Comparison of ENCODE assay signal across 11 mouse cellular contexts in genomic region chr11:116285770-116286191, GRCm38 (mm10). TPM values are rescaled to one million over a fixed set of nuclear protein-coding genes. Genes with fewer than 3 reads are reported as not detected.
DNase-seq lines count a peak whose midpoint lies in the region; ATAC-seq lines count a peak whose summit lies in the region.
"Had no signal": no experiment of that assay in that cellular context is flagged by ENCODE, and none has a peak within 500 bp of the region (broad histone marks: within the 10 kb centered on the region; RNA-seq: fewer than 3 reads in every experiment).

No protein-coding gene starts in this region.

- H3K36me3 ChIP-seq in midbrain, embryonic 14.5 days (ENCODE audit: control insufficient read depth, insufficient read depth, low read length) = peaks cover 36% of the 10 kb centered on the region
- H3K36me3 ChIP-seq in midbrain, embryonic 16.5 days (ENCODE audit: control insufficient read depth, insufficient read depth, low read length) = peaks cover 21% of the 10 kb centered on the region
- peaks cover 36% of the 10 kb centered on the region for H3K36me3 ChIP-seq in limb, embryonic 15.5 days
- peaks cover 5% of the 10 kb centered on the region; the same call in 1 of the 2 replicates for H3K36me3 ChIP-seq in stomach, embryonic 16.5 days (ENCODE audit: control insufficient read depth, insufficient read depth, low read length)

- ATAC-seq in midbrain, embryonic 14.5 days (ENCODE audit: low FRiP score, low TSS enrichment) = no peak
- no peak for ATAC-seq in midbrain, embryonic 16.5 days
- ATAC-seq in limb, embryonic 15.5 days (ENCODE audit: insufficient number of reproducible peaks, low FRiP score, low TSS enrichment, low read depth) = peak; percentile 62
- ATAC-seq in stomach, embryonic 16.5 days (ENCODE audit: insufficient read depth, low FRiP score) = peak; percentile 74
- ATAC-seq: forebrain, embryonic 16.5 days; liver, embryonic 12.5 days had no signal

- H3K4me3 ChIP-seq in midbrain, embryonic 14.5 days (replicated peaks; ENCODE audit: low read depth, low read length) = no peak overlapping the region
- no peak overlapping the region for H3K4me3 ChIP-seq in midbrain, embryonic 16.5 days (ENCODE audit: low read depth, low read length)
- no peak overlapping the region for H3K4me3 ChIP-seq in limb, embryonic 15.5 days
- no peak overlapping the region for H3K4me3 ChIP-seq in stomach, embryonic 16.5 days (replicated peaks; ENCODE audit: low read length)
- H3K4me3 ChIP-seq: liver, embryonic 12.5 days had no signal

- H3K27ac ChIP-seq in midbrain, embryonic 14.5 days (replicated peaks; ENCODE audit: low read depth, low read length) = 0 out of 2 replicates have a peak overlapping the region, but pooled peaks have one; percentile 8
- H3K27ac ChIP-seq in midbrain, embryonic 16.5 days (ENCODE audit: low read length) = no peak overlapping the region
- no peak overlapping the region for H3K27ac ChIP-seq in limb, embryonic 15.5 days
- peak overlapping the region; percentile 68 for H3K27ac ChIP-seq in stomach, embryonic 16.5 days (ENCODE audit: low read length)
- H3K27ac ChIP-seq: liver, embryonic 12.5 days had no signal

- H3K4me1 ChIP-seq in midbrain, embryonic 14.5 days (ENCODE audit: control insufficient read depth, insufficient read depth, low read length) = 0 out of 2 replicates have a peak, but pooled peaks cover 4% of the 10 kb centered on the region
- H3K4me1 ChIP-seq in midbrain, embryonic 16.5 days (ENCODE audit: control insufficient read depth, insufficient read depth, low read length) = peaks cover 16% of the 10 kb centered on the region
- H3K4me1 ChIP-seq in limb, embryonic 15.5 days = peaks cover 33% of the 10 kb centered on the region
- H3K4me1 ChIP-seq in stomach, embryonic 16.5 days (ENCODE audit: control insufficient read depth, insufficient read depth, low read length) = peaks cover 22% of the 10 kb centered on the region

- 68% methylated on average over 7 of the region's 7 CpGs for WGBS in midbrain, embryonic 14.5 days
- WGBS in midbrain, embryonic 16.5 days = 67% methylated on average over 7 of the region's 7 CpGs
- 71% methylated on average over 7 of the region's 7 CpGs for WGBS in limb, embryonic 15.5 days
- WGBS in stomach, embryonic 16.5 days = 41% methylated on average over 7 of the region's 7 CpGs

- no peak overlapping the region for H3K9ac ChIP-seq in midbrain, embryonic 14.5 days (replicated peaks; ENCODE audit: low read length)
- no peak overlapping the region for H3K9ac ChIP-seq in midbrain, embryonic 16.5 days (ENCODE audit: low read depth, low read length)
- no peak overlapping the region for H3K9ac ChIP-seq in limb, embryonic 15.5 days
- no peak overlapping the region for H3K9ac ChIP-seq in stomach, embryonic 16.5 days (ENCODE audit: low read length)
- H3K9ac ChIP-seq: liver, embryonic 12.5 days had no signal

- H3K4me2 ChIP-seq in midbrain, embryonic 14.5 days (ENCODE audit: low read length) = no peak overlapping the region
- no peak overlapping the region for H3K4me2 ChIP-seq in midbrain, embryonic 16.5 days (ENCODE audit: low read length)
- no peak overlapping the region for H3K4me2 ChIP-seq in limb, embryonic 15.5 days
- no peak overlapping the region for H3K4me2 ChIP-seq in stomach, embryonic 16.5 days (ENCODE audit: low read depth, low read length)
- H3K4me2 ChIP-seq: liver, embryonic 12.5 days had no signal

- DNase-seq in gastrocnemius, postnatal 10 days = peak; percentile 59
- DNase-seq in gastrocnemius, postnatal 25 days = no peak
- no peak for DNase-seq in midbrain, embryonic 14.5 days
- no peak for DNase-seq in ovary, adult 18-20 months (ENCODE audit: low spot score)
- DNase-seq in urinary bladder, postnatal 14 days (ENCODE audit: low spot score) = no peak

- H3K9me3 ChIP-seq in midbrain, embryonic 14.5 days (ENCODE audit: control insufficient read depth, low read length) = no peaks in the 10 kb centered on the region
- H3K9me3 ChIP-seq in midbrain, embryonic 16.5 days (replicated peaks; ENCODE audit: control insufficient read depth, low read length, poor library complexity, severe bottlenecking) = no peaks in the 10 kb centered on the region
- H3K9me3 ChIP-seq in limb, embryonic 15.5 days = no peaks in the 10 kb centered on the region
- no peaks in the 10 kb centered on the region for H3K9me3 ChIP-seq in stomach, embryonic 16.5 days (replicated peaks; ENCODE audit: control insufficient read depth, low read length)

- H3K27me3 ChIP-seq in midbrain, embryonic 14.5 days (ENCODE audit: control insufficient read depth, insufficient read depth, low read length) = peaks cover 40% of the 10 kb centered on the region
- H3K27me3 ChIP-seq in midbrain, embryonic 16.5 days (ENCODE audit: control insufficient read depth, insufficient read depth, low read depth, low read length) = peaks cover 35% of the 10 kb centered on the region
- H3K27me3 ChIP-seq in limb, embryonic 15.5 days = peaks cover 55% of the 10 kb centered on the region
- peaks cover 43% of the 10 kb centered on the region for H3K27me3 ChIP-seq in stomach, embryonic 16.5 days (ENCODE audit: control insufficient read depth, insufficient read depth, low read length)

RNA-seq across cellular contexts. Expression of gene Galr2, which starts 5.0 kb away (rescaled TPM):
- total RNA-seq in gastrocnemius, postnatal 10 days (2021) = under 1 TPM; 0.66 to 0.84 TPM
- total RNA-seq in gastrocnemius, postnatal 25 days (2021) = under 1 TPM in 1 of 2 experiments, not detected in 1; 0.31 TPM
- polyA plus RNA-seq in midbrain, embryonic 14.5 days (2014; fragmentation: Nextera tagmentation; extraction: Ambion mirVana) = 0.30 and 0.55 TPM in 2 replicates
- polyA plus RNA-seq in midbrain, embryonic 16.5 days (2015; fragmentation: Nextera tagmentation; extraction: Ambion mirVana) = 0.46 and 0.62 TPM in 2 replicates
- polyA plus RNA-seq in limb, embryonic 15.5 days (2015; fragmentation: Nextera tagmentation; extraction: Ambion mirVana) = 0.41 and 0.62 TPM in 2 replicates
- polyA plus RNA-seq in stomach, embryonic 16.5 days (2015; fragmentation: Nextera tagmentation; extraction: Ambion mirVana) = 0.26 and 0.45 TPM in 2 replicates
- total RNA-seq: common myeloid progenitor, adult 5-6 weeks had no signal
- polyA plus RNA-seq: liver, embryonic 12.5 days had no signal

RNA-seq across cellular contexts. Expression of gene Srp68, which starts 11.8 kb away (rescaled TPM):
- total RNA-seq in gastrocnemius, postnatal 10 days (2021) = 10 to 100 TPM; 74.6 to 77.9 TPM
- total RNA-seq in gastrocnemius, postnatal 25 days (2021) = 10 to 100 TPM; 65.8 to 75.9 TPM
- 49.5 and 57.1 TPM in 2 replicates for polyA plus RNA-seq in midbrain, embryonic 14.5 days (2014; fragmentation: Nextera tagmentation; extraction: Ambion mirVana)
- 58.2 and 59.2 TPM in 2 replicates for polyA plus RNA-seq in midbrain, embryonic 16.5 days (2015; fragmentation: Nextera tagmentation; extraction: Ambion mirVana)
- 108 and 109 TPM in 2 replicates for polyA plus RNA-seq in limb, embryonic 15.5 days (2015; fragmentation: Nextera tagmentation; extraction: Ambion mirVana)
- 85.5 and 89.4 TPM in 2 replicates for polyA plus RNA-seq in stomach, embryonic 16.5 days (2015; fragmentation: Nextera tagmentation; extraction: Ambion mirVana)

RNA-seq across cellular contexts. Expression of gene Exoc7, which starts 21.3 kb away (rescaled TPM):
- 10 to 100 TPM; 62.7 to 68.3 TPM for total RNA-seq in gastrocnemius, postnatal 10 days (2021)
- total RNA-seq in gastrocnemius, postnatal 25 days (2021) = 10 to 100 TPM; 66.5 to 69.1 TPM
- 122 and 125 TPM in 2 replicates for polyA plus RNA-seq in midbrain, embryonic 14.5 days (2014; fragmentation: Nextera tagmentation; extraction: Ambion mirVana)
- 122 and 127 TPM in 2 replicates for polyA plus RNA-seq in midbrain, embryonic 16.5 days (2015; fragmentation: Nextera tagmentation; extraction: Ambion mirVana)
- 66.2 and 73.8 TPM in 2 replicates for polyA plus RNA-seq in limb, embryonic 15.5 days (2015; fragmentation: Nextera tagmentation; extraction: Ambion mirVana)
- 56.8 and 58.4 TPM in 2 replicates for polyA plus RNA-seq in stomach, embryonic 16.5 days (2015; fragmentation: Nextera tagmentation; extraction: Ambion mirVana)

RNA-seq across cellular contexts. Expression of gene Evpl, which starts 47.9 kb away (rescaled TPM):
- under 1 TPM; 0.09 to 0.34 TPM for total RNA-seq in gastrocnemius, postnatal 10 days (2021)
- under 1 TPM; 0.05 to 0.13 TPM for total RNA-seq in gastrocnemius, postnatal 25 days (2021)
- 0.36 and 0.43 TPM in 2 replicates for polyA plus RNA-seq in midbrain, embryonic 14.5 days (2014; fragmentation: Nextera tagmentation; extraction: Ambion mirVana)
- 0.88 and 1.3 TPM in 2 replicates for polyA plus RNA-seq in midbrain, embryonic 16.5 days (2015; fragmentation: Nextera tagmentation; extraction: Ambion mirVana)
- polyA plus RNA-seq in limb, embryonic 15.5 days (2015; fragmentation: Nextera tagmentation; extraction: Ambion mirVana) = 43.2 and 46.4 TPM in 2 replicates
- polyA plus RNA-seq in stomach, embryonic 16.5 days (2015; fragmentation: Nextera tagmentation; extraction: Ambion mirVana) = 19.2 and 23.5 TPM in 2 replicates

RNA-seq across cellular contexts. Expression of gene Foxj1, which starts 49.4 kb away (rescaled TPM):
- under 1 TPM; 0.14 to 0.29 TPM for total RNA-seq in gastrocnemius, postnatal 10 days (2021)
- under 1 TPM in 1 of 2 experiments, not detected in 1; 0.27 TPM for total RNA-seq in gastrocnemius, postnatal 25 days (2021)
- polyA plus RNA-seq in midbrain, embryonic 14.5 days (2014; fragmentation: Nextera tagmentation; extraction: Ambion mirVana) = 9.2 TPM in 2 replicates
- 12.1 and 13.6 TPM in 2 replicates for polyA plus RNA-seq in midbrain, embryonic 16.5 days (2015; fragmentation: Nextera tagmentation; extraction: Ambion mirVana)
- polyA plus RNA-seq in limb, embryonic 15.5 days (2015; fragmentation: Nextera tagmentation; extraction: Ambion mirVana) = 0.15 and 0.19 TPM in 2 replicates
- polyA plus RNA-seq in stomach, embryonic 16.5 days (2015; fragmentation: Nextera tagmentation; extraction: Ambion mirVana) = 0.39 and 0.41 TPM in 2 replicates
- total RNA-seq: common myeloid progenitor, adult 5-6 weeks had no signal

Comparison
In these comparisons a context has a peak if more than half of its experiments do, and no peak if none do; other contexts are left out.
1. H3K27ac ChIP-seq: peak in midbrain, embryonic 14.5 days (single experiment) and stomach, embryonic 16.5 days (single experiment); none in midbrain, embryonic 16.5 days (single experiment) and limb, embryonic 15.5 days (single experiment).
2. ATAC-seq: peak in limb, embryonic 15.5 days (single experiment) and stomach, embryonic 16.5 days (single experiment); none in midbrain, embryonic 14.5 days (single experiment) and midbrain, embryonic 16.5 days (single experiment).